Mouse (Mus musculus) erythroblast, adult 5-6 weeks (primary cell): Measurements from ENCODE around the gene Rest. TPM values are rescaled to one million over a fixed set of nuclear protein-coding genes. Genes with fewer than 3 reads are reported as not detected.

Experiments used
- ATAC-seq: replicated peaks from 2 replicates; pipeline ENCODE4 v1.8.0; 2016; ENCODE audit warnings: moderate number of reproducible peaks, mild to moderate bottlenecking, moderate TSS enrichment, inconsistent platforms; ENCODE audit not compliant: poor library complexity, low FRiP score, severe bottlenecking
- total RNA-seq, 2 experiments: library from RNA; stranded (forward) in 1 of 2; stranded (reverse) in 1 of 2; fragments of 150-400 nt in 1 of 2; fragments of 200-764, 138-1000 nt in 1 of 2; gene quantifications; 2 replicates each; pipeline versions ENCODE4 v1.2.3 to v1.2.4; 2015 to 2017; ENCODE audit warnings: low replicate concordance in 2 of 2

Rest gene
- total RNA-seq, 2 experiments from 2014 or later: 10.8 to 12.5 TPM

- ATAC-seq: no peak
Measured at GRCm38 (mm10) chr5:77261137-77261536, 4.2 kb upstream of the Rest start.

- ATAC-seq: no peak
Measured at GRCm38 (mm10) chr5:77262105-77262504, 3.2 kb upstream of the Rest start.

GRCm38 (mm10) chr5:77265671-77266065 lies 377 bp downstream of the Rest start:
- ATAC-seq: peak; percentile 77

- ATAC-seq: peak; percentile 55
Measured at GRCm38 (mm10) chr5:77266066-77266885, 985 bp downstream of the Rest start.

GRCm38 (mm10) chr5:77266886-77267401 lies 1.7 kb downstream of the Rest start:
- no peak for ATAC-seq

- ATAC-seq: no peak
Measured at GRCm38 (mm10) chr5:77267441-77267840, 2.1 kb downstream of the Rest start.

GRCm38 (mm10) chr5:77267957-77268624 lies 2.8 kb downstream of the Rest start:
- ATAC-seq: no peak

GRCm38 (mm10) chr5:77269399-77269798 lies 4.1 kb downstream of the Rest start:
- no peak for ATAC-seq

- ATAC-seq: no peak
Measured at GRCm38 (mm10) chr5:77273151-77273550, 7.9 kb downstream of the Rest start.

GRCm38 (mm10) chr5:77275950-77276349 lies 10.7 kb downstream of the Rest start:
- peak; percentile 68 for ATAC-seq

GRCm38 (mm10) chr5:77277204-77277603 lies 11.9 kb downstream of the Rest start:
- no peak for ATAC-seq

- no peak for ATAC-seq
Measured at GRCm38 (mm10) chr5:77281518-77282174, 16.4 kb downstream of the Rest start.

GRCm38 (mm10) chr5:77282242-77282641 lies 17.0 kb downstream of the Rest start:
- no peak for ATAC-seq

GRCm38 (mm10) chr5:77285685-77286084 lies 20.4 kb downstream of the Rest start:
- ATAC-seq: no peak

GRCm38 (mm10) chr5:77286904-77287303 lies 21.6 kb downstream of the Rest start:
- ATAC-seq: no peak

GRCm38 (mm10) chr5:77287901-77288300 lies 22.6 kb downstream of the Rest start:
- ATAC-seq: no peak

GRCm38 (mm10) chr5:77289686-77290085 lies 24.4 kb downstream of the Rest start:
- no peak for ATAC-seq

GRCm38 (mm10) chr5:77290606-77291005 lies 25.3 kb downstream of the Rest start:
- ATAC-seq: no peak

GRCm38 (mm10) chr5:77292803-77293522 lies 27.7 kb downstream of the Rest start:
- ATAC-seq: no peak

GRCm38 (mm10) chr5:77299486-77299885 lies 34.2 kb downstream of the Rest start:
- ATAC-seq: no peak
